Mouse (Mus musculus) liver, embryonic 11.5 days (tissue): ENCODE measurements around the gene Nfkbiz. TPM values are rescaled to one million over a fixed set of nuclear protein-coding genes. Genes with fewer than 3 reads are reported as not detected.

Source experiments
- ATAC-seq: fragments of 200-750 bp; cut with Nextera tagmentation; replicated peaks from 2 replicates; pipeline ENCODE4 v1.8.0; 2017; ENCODE audit warnings: moderate number of reproducible peaks, mild to moderate bottlenecking, moderate TSS enrichment, moderate library complexity; ENCODE audit not compliant: low FRiP score
- DNase-seq: peaks from one replicate; pipeline ENCODE4 v3.0.0-alpha.2; 2017; ENCODE audit warnings: low spot score
- H3K27ac ChIP-seq: fragments of 300-500 bp; sonication (generic); 2 replicates; pipeline ENCODE4 v1.5.1; 2014; ENCODE audit warnings: mild to moderate bottlenecking, low read depth, low read length, control low read depth
- H3K27me3 ChIP-seq: fragments of 300-500 bp; sonication (generic); replicated peaks from 2 replicates; pipeline ENCODE4 v1.6.1; 2014; ENCODE audit warnings: low read length, mixed read lengths; ENCODE audit not compliant: control insufficient read depth, insufficient read depth
- H3K36me3 ChIP-seq: fragments of 300-500 bp; sonication (generic); 2 replicates; pipeline ENCODE4 v1.6.1; 2014; ENCODE audit warnings: mild to moderate bottlenecking, low read length, moderate library complexity, mixed read lengths; ENCODE audit not compliant: control insufficient read depth, insufficient read depth
- H3K4me1 ChIP-seq: fragments of 300-500 bp; sonication (generic); replicated peaks from 2 replicates; pipeline ENCODE4 v1.6.1; 2014; ENCODE audit warnings: low read length, mixed read lengths; ENCODE audit not compliant: control insufficient read depth, insufficient read depth
- H3K4me2 ChIP-seq: fragments of 300-500 bp; sonication (generic); 2 replicates; pipeline ENCODE4 v1.6.1; 2014; ENCODE audit warnings: mild to moderate bottlenecking, control low read depth, moderate library complexity
- H3K4me3 ChIP-seq: fragments of 300-500 bp; sonication (generic); 2 replicates; pipeline ENCODE4 v1.5.1; 2014; ENCODE audit warnings: low read depth, low read length, control low read depth
- H3K9ac ChIP-seq: fragments of 300-500 bp; sonication (generic); 2 replicates; pipeline ENCODE4 v1.6.1; 2014; ENCODE audit warnings: low read depth, low read length, control low read depth
- H3K9me3 ChIP-seq: fragments of 300-500 bp; sonication (generic); 2 replicates; pipeline ENCODE4 v1.6.1; 2016; ENCODE audit warnings: low read length, inconsistent platforms, mixed read lengths; ENCODE audit not compliant: control insufficient read depth
- WGBS: fragments of 180-500 bp; shearing (Covaris S2); extraction: QIAGEN DNeasy Blood & Tissue Kit; methylation state at CpG from one replicate; pipeline ENCODE4 v1.1.7; 2014; 5-methylcytosine and 5-hydroxymethylcytosine counted together
- polyA plus RNA-seq: library from polyadenylated mRNA; unstranded; fragments of >200 nt; fragmentation: Nextera tagmentation; extraction: Ambion mirVana; gene quantifications from 2 replicates; pipeline ENCODE4 v1.2.1, GENCODE M21; 2014

Nfkbiz gene
- polyA plus RNA-seq, 1 experiment from 2014 or later, result 4.6 TPM

GRCm38 (mm10) chr16:55804799-55805198 lies 33.9 kb downstream of the Nfkbiz start:
- no peak for ATAC-seq
- 54% methylated on average over 1 of the region's 1 CpGs for WGBS

GRCm38 (mm10) chr16:55801629-55802028 lies 37.1 kb downstream of the Nfkbiz start:
- no peak for DNase-seq
- H3K9me3 ChIP-seq, result no peaks in the 10 kb centered on the region
- 62% methylated on average over 1 of the region's 1 CpGs for WGBS
- H3K27me3 ChIP-seq, result no peaks in the 10 kb centered on the region
- no peak for ATAC-seq
- no peak overlapping the region for H3K4me3 ChIP-seq
- no peak overlapping the region for H3K4me2 ChIP-seq
- H3K9ac ChIP-seq, result no peak overlapping the region
- H3K27ac ChIP-seq, result no peak overlapping the region
- H3K36me3 ChIP-seq, result no peaks in the 10 kb centered on the region
- H3K4me1 ChIP-seq, result no peaks in the 10 kb centered on the region

More at GRCm38 (mm10) chr16:55804799-55805198, 33.9 kb downstream of the Nfkbiz start:
- H3K4me1 ChIP-seq, result 0 out of 2 replicates have a peak, but pooled peaks cover 2% of the 10 kb centered on the region
- H3K4me3 ChIP-seq, result no peak overlapping the region
- H3K27ac ChIP-seq, result no peak overlapping the region
- no peak overlapping the region for H3K9ac ChIP-seq
- H3K4me2 ChIP-seq, result no peak overlapping the region
- no peak for DNase-seq
- no peaks in the 10 kb centered on the region for H3K9me3 ChIP-seq
- no peaks in the 10 kb centered on the region for H3K36me3 ChIP-seq
- H3K27me3 ChIP-seq, result no peaks in the 10 kb centered on the region

GRCm38 (mm10) chr16:55798845-55799244 lies 39.9 kb downstream of the Nfkbiz start:
- Histone ChIP-seq H3K4me3 (no peak overlapping the region), H3K4me2 (no peak overlapping the region), H3K27ac (no peak overlapping the region), H3K4me1 (no peaks in the 10 kb centered on the region), H3K9ac (no peak overlapping the region), H3K36me3 (no peaks in the 10 kb centered on the region), H3K27me3 (no peaks in the 10 kb centered on the region), H3K9me3 (no peaks in the 10 kb centered on the region)
- DNase-seq (no peak), ATAC-seq (no peak)
- 70% methylated on average over 7 of the region's 7 CpGs for WGBS

GRCm38 (mm10) chr16:55790326-55790725 lies 48.4 kb downstream of the Nfkbiz start:
- Histone ChIP-seq H3K27me3 (no peaks in the 10 kb centered on the region), H3K9ac (no peak overlapping the region), H3K4me1 (no peaks in the 10 kb centered on the region), H3K27ac (no peak overlapping the region), H3K9me3 (no peaks in the 10 kb centered on the region), H3K4me3 (no peak overlapping the region), H3K4me2 (no peak overlapping the region), H3K36me3 (no peaks in the 10 kb centered on the region)
- ATAC-seq, result no peak
- DNase-seq, result no peak
- 80% methylated on average over 7 of the region's 7 CpGs for WGBS

GRCm38 (mm10) chr16:55789291-55789690 lies 49.4 kb downstream of the Nfkbiz start:
- WGBS, result 28% methylated on average over 1 of the region's 1 CpGs
- no peak overlapping the region for H3K27ac ChIP-seq
- no peak overlapping the region for H3K9ac ChIP-seq
- DNase-seq (no peak), ATAC-seq (no peak)
- H3K4me3 ChIP-seq, result no peak overlapping the region
- no peaks in the 10 kb centered on the region for H3K27me3 ChIP-seq
- no peaks in the 10 kb centered on the region for H3K36me3 ChIP-seq
- no peaks in the 10 kb centered on the region for H3K4me1 ChIP-seq
- no peaks in the 10 kb centered on the region for H3K9me3 ChIP-seq
- H3K4me2 ChIP-seq, result no peak overlapping the region

GRCm38 (mm10) chr16:55788671-55789070 lies 50.0 kb downstream of the Nfkbiz start:
- Histone ChIP-seq H3K27ac (no peak overlapping the region), H3K4me1 (no peaks in the 10 kb centered on the region), H3K9ac (no peak overlapping the region), H3K27me3 (no peaks in the 10 kb centered on the region), H3K9me3 (no peaks in the 10 kb centered on the region), H3K36me3 (no peaks in the 10 kb centered on the region), H3K4me3 (no peak overlapping the region), H3K4me2 (no peak overlapping the region)
- WGBS, result 58% methylated on average over 5 of the region's 5 CpGs
- ATAC-seq (no peak), DNase-seq (no peak)

- ATAC-seq, result no peak
- H3K4me3 ChIP-seq, result no peak overlapping the region
- no peak overlapping the region for H3K27ac ChIP-seq
- H3K9ac ChIP-seq, result no peak overlapping the region
- no peaks in the 10 kb centered on the region for H3K36me3 ChIP-seq
- no peaks in the 10 kb centered on the region for H3K4me1 ChIP-seq
- DNase-seq, result no peak
- H3K9me3 ChIP-seq, result no peaks in the 10 kb centered on the region
- no peaks in the 10 kb centered on the region for H3K27me3 ChIP-seq
- no peak overlapping the region for H3K4me2 ChIP-seq
- WGBS, result 88% methylated on average over 13 of the region's 13 CpGs
Observed at GRCm38 (mm10) chr16:55787385-55788072, 51.2 kb downstream of the Nfkbiz start.

- Histone ChIP-seq H3K4me2 (no peak overlapping the region), H3K9ac (no peak overlapping the region), H3K27ac (no peak overlapping the region), H3K27me3 (no peaks in the 10 kb centered on the region), H3K4me1 (no peaks in the 10 kb centered on the region), H3K36me3 (no peaks in the 10 kb centered on the region), H3K9me3 (no peaks in the 10 kb centered on the region), H3K4me3 (no peak overlapping the region)
- WGBS, result 80% methylated on average over 7 of the region's 7 CpGs
- ATAC-seq, result no peak
- DNase-seq, result no peak
Observed at GRCm38 (mm10) chr16:55784379-55784778, 54.3 kb downstream of the Nfkbiz start.

- WGBS, result 75% methylated on average over 3 of the region's 3 CpGs
- ATAC-seq (no peak), DNase-seq (no peak)
- H3K27ac ChIP-seq, result no peak overlapping the region
- H3K4me2 ChIP-seq, result no peak overlapping the region
- no peak overlapping the region for H3K9ac ChIP-seq
- no peaks in the 10 kb centered on the region for H3K4me1 ChIP-seq
- H3K9me3 ChIP-seq, result no peaks in the 10 kb centered on the region
- no peaks in the 10 kb centered on the region for H3K27me3 ChIP-seq
- H3K36me3 ChIP-seq, result no peaks in the 10 kb centered on the region
- no peak overlapping the region for H3K4me3 ChIP-seq
Observed at GRCm38 (mm10) chr16:55783923-55784322, 54.8 kb downstream of the Nfkbiz start.
